Mouse (Mus musculus): ENCODE measurements around the gene Smyd3.

Gene Smyd3

DNA sequence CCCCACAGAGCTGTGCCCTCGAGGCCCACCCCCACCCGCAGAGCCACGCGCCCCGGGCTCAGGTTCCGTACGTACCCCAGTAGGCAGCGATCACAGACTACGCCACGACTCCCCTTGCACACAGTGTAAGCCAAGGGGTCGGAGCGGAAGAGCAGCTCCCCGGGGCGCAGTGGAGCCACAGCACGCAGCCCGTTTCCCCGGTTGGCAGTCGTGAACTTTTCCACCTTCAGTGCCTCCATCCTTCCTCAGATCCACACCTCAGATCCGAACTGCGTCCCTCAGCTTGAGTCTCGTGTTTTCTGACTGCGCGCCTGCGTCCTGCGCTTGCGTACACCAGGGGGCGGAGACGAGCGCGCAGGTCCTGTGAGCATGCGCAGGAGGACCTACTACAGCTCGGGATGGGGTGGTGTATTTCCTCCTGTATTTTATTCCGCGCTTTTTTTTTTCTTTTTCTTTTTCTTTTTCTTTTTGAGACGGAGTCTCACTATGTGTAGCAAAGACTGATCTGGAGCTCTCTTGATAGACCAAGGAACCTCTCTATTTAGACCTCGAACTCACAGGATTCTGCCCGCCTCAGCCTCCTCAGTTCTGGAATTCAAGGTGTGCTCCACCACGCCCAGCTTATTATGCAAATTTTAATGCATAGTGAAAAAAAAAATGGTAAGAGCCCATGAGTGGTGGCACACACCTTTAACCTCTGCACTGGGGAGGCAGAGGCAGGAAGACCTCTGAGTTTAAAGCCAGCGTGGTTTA lies at the start of gene Smyd3:
Gene Smyd3 (minus strand): TSS at position 329 of the 753 bp plus-strand sequence.
- DNase-seq = peak; percentile 74 to 85

DNA sequence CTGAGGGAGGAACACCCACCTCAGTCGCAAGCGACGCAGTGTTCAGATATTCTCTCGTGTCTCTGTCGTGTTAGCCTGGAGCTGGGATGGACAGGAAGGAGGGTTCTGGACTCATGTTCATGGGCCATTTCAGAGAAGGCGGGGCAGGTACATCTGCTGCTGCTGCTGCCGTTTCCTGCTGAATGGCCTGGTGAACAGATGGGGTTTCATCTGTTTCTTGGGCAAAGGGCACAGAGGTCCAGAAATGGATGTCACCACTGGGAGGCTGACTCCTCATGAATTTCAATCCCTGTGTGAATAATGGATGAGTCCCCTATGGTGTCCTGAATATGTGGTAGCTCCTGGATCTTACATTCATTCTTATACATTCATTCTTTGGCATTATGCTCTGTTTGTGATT lies 49.7 kb upstream of the Smyd3 start:
- DNase-seq = no peak

DNA sequence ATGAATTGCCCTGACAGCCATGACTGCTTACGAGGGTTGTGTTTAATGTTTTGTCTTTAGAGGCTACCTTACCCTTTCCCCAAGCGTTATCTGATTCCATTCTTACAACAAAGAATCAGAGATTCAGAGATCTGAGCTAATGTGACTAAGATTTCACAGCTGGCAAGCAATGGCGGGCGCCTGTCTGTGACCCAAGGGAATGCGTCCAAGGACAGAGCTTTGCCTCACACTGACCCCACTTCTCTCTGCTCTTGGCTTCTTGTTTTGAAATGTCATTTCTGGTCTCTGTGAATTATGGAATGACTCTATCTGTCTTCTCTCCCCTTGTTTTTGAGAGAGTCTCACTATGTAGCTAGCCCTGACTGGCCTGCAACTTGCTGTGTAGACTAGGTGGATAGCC lies 46.1 kb upstream of the Smyd3 start:
- no peak for DNase-seq

DNA sequence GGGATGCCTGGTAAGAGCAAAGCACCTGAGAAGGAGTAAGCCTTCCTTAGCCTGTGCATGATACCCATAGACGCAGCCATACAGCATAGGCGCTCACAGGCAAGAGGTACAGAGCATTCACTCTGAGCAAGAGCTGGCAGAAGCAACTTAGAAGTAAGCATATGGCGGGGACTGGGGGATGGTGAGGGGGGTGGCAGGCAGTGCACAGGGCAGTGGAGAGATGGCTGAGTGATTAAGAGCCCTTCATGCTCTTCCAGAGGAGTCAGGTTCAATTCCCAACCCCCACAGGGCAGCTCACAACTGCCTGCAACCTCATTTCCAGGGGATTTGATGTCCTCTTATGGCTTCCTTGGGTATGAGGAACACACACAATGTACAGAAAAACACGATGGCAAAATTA lies 45.4 kb upstream of the Smyd3 start:
- no peak for DNase-seq

DNA sequence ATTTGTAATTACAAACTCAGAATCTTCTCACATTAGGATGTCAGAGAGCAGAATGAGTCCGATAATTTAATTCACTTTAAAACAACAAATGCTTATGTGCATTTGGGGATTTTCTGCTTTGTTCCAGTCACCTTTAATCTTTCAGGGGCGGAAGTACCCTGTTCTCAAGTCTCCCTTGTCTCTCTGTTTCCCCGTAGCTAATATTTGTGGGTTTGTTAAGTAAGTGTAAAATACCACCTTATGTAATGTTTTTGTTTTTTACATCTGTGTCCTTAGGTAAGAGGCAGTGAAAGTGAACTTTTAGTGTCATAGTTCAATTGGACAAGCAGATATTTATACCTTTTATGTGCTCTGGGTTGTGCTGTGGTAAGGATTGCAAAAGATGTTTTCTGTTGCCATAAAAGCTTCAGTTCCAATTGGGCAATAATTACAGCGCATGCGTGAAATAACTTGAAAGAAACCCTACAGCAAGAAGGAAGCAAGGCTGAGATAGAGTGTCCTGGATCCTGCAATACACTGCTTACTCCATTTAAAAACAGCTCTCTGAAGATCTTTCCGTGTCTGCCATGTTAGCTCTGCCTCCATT lies 43.1 kb upstream of the Smyd3 start:
- DNase-seq = no peak

DNA sequence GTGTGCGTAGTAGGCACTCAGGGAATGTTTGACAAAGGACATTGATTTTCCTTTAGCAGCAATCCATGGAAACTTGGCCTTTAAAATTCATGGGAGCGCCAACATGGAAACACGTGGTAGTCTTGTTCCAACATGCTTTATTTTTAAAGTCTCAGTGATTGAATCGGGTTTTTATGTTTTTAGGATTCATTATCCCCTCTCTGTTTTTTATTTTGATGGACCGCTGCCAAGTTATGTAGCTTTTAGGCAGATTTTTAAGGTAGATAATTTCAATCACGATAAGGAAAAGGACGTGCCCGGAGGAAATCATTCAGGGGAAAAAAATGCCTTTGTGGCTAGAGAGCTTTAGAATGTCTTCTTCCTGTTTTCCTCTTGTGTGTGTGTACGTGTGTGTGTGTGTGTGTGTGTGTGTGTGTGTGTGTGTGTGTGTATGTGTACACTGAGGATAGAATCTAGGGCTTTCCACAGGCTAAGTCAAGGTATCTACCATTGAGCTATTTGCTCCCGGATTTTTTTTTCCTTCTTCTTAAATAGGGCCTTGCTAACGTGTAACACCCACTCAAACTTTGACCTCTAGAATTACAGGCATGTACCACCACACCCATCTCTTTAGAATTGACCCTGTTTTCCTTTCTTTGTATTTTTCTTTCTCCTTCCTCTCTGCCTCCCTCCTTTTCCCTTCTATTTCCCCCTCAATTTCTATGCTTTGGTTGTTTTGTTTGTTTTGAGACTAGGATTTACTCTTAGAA lies 41.8 kb upstream of the Smyd3 start:
- DNase-seq = no peak

DNA sequence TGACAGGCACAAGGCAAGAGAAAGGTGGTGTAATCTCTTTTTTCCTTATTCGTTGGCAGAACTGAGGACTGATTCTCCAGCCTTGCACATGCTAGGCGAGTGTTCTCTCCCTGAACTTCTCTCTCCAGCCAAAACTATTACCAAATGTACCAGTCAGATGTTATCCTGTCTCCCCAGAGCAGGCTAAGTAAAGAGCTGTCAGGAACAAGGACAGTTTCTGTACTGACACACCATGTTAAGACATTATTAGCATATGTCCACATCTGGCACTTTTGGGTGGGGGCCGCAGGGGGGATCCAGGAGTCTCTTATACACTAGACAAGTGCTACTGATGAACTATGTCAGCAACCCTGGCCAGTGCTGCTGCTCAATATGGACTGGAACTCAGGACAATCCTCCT lies 39.1 kb upstream of the Smyd3 start:
- DNase-seq = no peak

DNA sequence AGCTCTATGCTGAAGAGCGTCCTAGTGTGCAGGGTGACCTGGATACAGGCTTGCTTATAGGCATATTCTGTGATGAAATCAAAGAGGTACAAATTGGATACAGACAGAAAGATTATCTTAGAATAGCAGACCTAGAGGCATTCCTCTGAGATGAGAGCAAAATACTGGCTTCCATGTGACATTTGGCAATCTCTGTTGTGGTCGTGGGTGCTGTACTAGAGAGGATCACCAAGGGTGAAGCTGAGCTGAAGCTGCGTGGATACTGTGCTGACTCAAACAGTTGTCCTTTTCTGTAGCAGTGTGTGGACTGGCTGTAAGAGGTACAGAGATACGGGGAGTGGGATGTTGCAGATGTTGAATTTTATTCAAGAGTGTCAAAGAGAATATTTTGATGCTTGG lies 36.1 kb upstream of the Smyd3 start:
- no peak for DNase-seq

DNA sequence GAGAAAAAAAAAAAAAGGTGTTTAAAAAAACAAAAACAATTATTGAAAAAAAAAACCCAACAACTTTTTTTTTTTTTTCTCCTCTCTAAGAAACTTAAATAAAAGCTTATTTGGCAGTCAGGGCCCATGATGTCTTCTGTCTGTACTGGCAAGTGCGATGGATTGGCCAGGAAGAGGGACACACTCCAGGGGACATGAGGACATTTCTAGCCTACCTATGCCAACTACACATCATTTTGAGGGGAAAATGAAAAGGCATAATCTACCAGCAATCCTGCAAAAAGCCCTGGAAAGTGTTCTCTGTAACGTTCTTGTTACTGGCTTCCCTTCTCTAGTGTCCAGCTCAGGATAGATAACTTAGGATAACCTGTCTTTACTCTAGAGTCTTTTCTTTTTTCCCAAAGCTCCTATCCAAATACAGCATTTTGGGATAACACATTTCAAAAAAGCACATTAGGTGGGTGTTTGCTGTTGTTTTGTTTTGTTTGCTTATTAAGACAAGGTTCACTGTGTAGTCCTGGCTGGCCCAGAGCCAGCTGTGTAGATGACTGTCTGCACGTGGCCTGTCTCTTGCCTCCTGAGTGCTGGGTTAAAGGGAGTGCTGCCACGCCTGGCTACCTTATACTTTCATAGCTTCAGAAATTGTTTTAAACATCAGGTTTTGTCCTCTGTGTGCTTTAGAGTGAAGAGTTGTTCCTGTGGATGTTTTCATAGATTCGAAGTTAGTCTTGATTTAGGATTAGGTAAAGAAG lies 35.5 kb upstream of the Smyd3 start:
- DNase-seq = no peak

DNA sequence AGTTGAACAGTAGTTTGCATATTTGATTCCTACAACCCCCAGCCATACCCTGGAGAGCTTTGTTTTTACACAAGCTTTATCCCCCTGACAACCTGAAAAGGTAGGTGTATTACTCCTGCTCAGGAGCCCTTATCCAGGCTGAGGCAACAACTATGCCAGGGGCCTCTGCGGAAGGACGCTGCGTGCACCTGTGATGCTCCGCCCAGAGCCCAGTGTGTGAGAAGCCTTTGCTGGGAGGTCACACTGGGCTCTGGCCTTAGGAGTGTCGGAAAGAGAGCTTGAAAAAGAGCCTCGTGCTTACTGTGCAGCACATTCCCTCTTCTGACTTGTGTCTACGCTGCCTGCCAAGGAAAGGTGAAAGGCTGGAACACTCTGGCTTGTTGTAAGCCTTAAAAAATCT lies 34.9 kb upstream of the Smyd3 start:
- no peak for DNase-seq

DNA sequence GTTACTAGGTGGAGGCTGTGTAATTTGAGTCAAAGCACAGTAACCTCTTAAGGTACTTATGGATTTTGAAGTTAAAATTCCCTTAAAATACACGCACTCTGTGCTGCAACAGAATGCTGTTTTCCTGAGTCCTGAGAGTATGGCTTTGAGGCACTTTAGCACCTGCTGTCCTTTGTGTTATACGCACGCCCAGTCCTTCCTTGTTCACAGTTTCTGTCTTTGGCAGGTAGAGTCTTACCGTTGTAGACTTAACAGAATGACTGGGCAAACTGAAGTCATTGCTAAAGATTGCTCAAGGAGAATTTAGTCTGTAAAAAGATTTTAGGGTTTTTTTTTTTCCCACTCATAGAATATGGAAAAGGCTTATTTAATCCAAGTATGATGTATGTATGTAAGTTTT lies 34.1 kb upstream of the Smyd3 start:
- DNase-seq = no peak

DNA sequence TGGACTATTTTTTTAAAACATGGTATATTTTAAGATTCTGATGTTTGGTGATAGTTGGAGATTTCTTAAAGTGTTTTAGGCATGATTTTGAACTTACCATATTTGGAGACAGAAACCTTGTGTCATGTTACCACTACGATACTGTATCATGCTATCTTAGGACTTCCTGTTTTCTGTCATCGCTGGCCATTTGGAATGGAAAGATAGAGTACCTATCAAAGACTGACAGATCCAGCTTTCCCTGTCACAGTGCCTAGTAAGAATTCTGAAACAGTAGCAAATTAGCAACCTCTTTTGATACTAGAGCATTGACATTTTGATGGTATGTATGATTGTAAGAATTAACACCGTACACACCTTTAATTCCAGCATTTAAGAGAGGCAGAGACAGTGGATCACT lies 33.5 kb upstream of the Smyd3 start:
- DNase-seq = no peak

DNA sequence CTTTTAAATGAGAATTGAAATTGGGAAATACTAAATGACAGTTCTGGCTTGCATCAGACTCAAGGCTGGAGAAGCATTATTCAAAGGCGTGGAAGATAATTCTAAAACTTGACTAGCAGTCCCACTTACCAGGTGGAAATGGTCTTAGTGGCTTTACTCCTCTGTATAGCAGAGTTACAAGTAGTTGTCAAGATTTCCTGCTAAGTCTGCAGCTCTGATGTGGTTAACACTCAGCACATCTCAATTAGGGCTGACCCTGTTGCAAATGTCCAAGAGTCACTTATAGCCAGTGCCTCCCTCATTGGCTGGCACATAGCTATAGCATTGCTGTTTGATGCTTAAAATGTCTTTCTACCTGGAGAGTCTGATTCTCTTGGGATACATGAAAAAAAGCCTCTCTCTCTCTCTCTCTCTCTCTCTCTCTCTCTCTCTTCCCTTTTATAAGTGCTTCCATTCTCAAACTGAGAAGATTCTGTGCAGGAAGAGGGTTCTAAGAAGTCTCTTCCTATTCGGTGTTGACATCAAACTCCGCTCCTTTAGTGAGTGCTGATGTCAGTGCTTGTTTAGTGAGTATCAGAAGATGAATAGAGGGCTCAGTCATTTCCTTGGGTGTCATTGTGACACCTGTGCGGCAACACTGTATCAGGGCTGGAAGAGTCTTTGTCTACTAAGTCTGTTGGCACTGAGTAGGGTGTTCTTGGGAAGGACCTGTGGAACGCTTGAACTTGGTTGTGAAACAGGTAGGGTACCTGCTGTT lies 31.3 kb upstream of the Smyd3 start:
- no peak for DNase-seq

DNA sequence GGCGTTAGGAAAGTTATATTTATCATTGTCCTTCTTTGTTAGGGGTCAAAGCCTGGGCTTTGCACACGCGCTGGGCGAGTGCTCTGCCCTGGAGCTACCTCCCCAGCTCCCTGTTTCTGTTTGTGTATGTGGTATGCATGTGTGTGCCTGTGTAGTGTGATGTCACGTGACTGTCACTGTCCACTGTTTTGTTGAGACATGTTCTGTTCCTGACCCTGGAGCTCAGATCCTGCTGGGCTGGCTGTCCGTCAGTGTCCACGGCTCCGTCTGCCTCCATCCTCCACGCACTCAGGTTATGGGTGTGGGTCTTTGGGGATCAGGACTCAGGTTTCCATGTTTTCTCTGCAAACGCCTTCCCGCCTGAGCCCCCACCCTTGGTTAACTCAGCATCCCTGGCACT lies 30.4 kb upstream of the Smyd3 start:
- no peak for DNase-seq

DNA sequence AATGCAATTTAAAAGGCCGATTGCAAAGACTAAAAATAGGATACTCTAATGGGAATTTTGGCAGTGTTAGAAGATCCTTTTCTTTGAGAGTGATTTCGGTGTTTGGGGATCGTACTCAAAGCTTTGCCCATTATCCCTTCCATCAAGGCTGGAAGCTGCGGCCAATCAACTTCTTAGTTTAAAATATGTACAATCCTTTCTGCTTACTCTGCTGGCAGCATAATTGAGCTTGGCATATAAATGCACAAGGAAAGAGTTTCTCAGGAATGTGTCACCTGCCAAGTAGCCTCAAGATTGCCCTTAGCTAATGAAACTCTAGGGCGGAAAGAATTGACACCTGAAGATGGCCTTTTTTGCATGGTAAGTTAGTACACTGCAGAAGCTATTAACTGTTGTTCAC lies 29.3 kb upstream of the Smyd3 start:
- DNase-seq = no peak

DNA sequence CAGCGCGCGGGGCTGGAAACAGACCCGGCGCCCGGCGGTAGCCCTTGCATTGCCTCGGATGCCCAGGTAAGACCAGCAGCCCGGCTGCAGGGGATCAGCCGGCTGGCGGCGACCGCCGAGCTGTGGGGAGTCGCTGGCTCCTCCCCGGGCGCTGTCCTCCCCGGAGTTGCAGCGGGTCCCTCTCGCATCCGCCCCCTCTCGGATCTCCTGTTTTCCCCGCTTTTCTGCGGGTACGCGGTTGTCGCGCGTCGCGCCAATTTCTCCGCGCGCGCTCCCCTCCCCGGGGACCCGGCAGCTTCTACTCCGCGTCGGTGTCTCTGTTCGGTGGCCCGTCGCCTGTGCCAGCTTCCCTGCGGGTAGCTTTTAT lies 28.7 kb upstream of the Smyd3 start:
- DNase-seq = no peak

DNA sequence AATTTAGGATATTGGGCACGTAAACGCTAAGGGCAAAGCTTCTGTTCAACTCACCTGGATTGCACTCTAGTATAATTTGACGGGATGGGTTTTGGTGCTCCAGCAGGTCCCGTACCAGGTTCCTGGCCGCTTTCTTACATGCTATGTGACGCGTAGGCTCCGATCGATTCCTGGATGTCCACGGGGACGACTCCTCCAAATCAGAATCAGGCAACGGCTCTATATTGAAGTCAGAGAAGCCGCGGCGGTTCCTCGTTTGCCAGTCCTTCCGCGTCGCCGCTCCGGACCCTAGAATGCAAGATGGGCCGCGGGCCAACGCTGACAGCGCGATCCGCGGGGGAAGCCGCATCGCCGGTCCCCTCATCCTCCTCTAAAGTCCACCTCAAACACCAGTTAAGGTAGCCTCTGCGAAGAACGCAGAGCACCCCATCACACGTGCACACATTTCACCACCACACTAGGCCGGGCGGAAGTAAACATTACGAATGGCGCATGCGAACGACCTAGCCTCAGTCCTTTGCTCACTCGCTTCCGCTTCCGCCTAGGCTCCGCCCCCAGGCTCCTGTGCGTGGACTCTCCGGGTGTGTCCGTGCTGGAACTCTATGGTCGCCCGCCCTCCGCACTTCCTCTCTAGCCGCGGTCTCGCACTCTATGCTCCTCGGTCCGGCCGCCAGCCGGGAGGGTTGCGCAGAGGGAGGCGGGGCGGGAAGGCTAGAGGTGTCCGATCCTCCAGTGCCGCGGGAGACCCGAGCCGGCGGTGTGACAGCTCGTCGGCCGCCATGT lies 28.1 kb upstream of the Smyd3 start, which contains the start of the genes Tfb2m and Cnst:
Gene Tfb2m (minus strand): TSS at position 500 of the 783 bp plus-strand sequence.
Gene Cnst (plus strand): TSS at position 603 of the 783 bp plus-strand sequence.
- peak; percentile 96 to 97 for DNase-seq

DNA sequence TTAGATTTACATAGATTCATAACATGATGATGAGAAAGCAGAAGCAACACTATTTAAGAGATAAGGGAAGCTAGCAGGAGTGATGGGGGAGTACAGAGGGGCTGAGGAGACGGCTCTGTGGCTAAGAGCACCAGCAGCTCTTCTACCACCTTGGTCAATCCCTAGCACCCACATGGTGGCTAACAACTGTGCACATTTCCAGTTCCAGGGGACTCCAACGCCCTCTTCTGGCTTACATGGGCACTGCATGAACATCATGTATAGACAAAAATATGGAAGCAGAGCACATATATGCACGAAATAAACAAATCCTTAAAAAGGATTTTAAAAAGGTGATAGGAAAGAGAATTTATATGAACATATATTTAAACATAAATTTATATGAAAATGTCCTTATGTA lies 23.7 kb upstream of the Smyd3 start:
- no peak for DNase-seq

DNA sequence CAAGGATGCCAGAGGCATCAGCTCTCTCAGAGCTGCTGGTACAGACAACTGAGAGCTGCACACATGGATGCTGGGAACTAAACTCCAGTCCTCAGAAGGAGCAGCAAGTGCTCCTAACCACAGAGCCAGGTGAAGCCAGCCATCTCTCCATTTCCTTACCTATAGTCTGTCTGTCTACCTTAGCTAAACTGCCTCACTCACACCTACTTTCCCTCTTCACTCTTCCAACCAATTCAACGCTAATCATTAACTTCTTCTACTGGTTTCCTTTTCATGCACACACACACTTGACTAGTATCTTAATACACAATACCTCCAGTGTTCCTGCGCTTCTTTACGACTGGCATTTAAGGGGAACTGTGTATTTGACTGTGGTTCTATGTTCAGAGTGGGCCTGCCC lies 22.0 kb upstream of the Smyd3 start:
- no peak for DNase-seq

DNA sequence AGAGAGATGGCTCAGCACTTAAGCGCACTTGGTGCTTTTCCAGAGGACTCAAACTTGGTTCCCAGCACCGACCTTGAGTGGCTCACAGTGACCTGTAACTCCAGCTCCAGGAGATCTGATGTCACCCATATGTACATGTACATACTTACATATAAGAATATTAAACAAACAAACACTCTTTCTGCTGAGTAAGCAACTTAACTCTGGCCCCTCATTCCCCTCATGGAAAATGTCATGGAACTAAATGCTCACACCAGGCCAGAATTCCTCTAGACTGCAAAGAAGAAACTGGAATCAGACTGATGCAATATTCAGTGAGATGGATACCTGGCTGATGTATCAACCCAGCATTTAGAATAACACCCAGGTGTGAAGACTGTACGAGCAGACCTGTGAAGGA lies 21.2 kb upstream of the Smyd3 start:
- DNase-seq = no peak

DNA sequence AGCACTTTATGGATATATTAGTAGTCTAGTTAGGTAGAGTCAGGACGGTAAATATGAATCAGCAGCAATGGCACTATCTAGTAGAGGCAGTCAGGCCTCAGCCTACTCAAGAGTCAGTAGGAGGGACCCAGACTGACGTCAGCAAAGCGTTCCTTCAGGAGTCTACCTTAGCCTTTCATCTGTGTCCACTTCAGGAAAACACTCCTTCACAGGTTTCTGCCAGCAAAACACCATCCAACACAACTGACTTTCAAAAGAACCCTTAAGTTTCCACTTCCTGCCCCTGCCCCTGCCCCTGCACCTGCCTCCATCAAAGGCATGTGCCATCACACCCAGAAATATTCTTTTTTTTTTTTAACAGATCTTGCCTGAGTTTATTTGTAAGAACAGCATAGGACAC lies 2.1 kb upstream of the Smyd3 start:
- DNase-seq = no peak

Measured in spleen, adult 18-20 months (tissue).